Mouse (Mus musculus) ES-E14 (cell line): Measurements from ENCODE around the gene Prpsap1.

Experiments
- HCFC1 ChIP-seq: IDR thresholded peaks from 2 replicates; pipeline ENCODE4 v1.6.1; 2012; ENCODE audit warnings: low read length, inconsistent platforms, borderline replicate concordance; ENCODE audit not compliant: insufficient read depth
- MAFK ChIP-seq: IDR thresholded peaks from 2 replicates; pipeline ENCODE4 v1.6.1; 2014; ENCODE audit warnings: mild to moderate bottlenecking, low read depth, low read length, inconsistent platforms; ENCODE audit not compliant: insufficient read depth
- ZNF384 ChIP-seq: IDR thresholded peaks from 2 replicates; pipeline ENCODE4 v1.6.1; 2012; ENCODE audit warnings: low read depth, low read length, inconsistent platforms

- TF ChIP-seq HCFC1 (no peak), MAFK (no peak), ZNF384 (no peak)
Observed at GRCm38 (mm10) chr11:116440408-116441068, 53.5 kb downstream of the Prpsap1 start.
